Mouse (Mus musculus) erythroblast, embryonic 14.5 days (primary cell): ENCODE measurements around the gene Gstm7.

Experiments
- GATA1 ChIP-seq: IDR thresholded peaks from 2 replicates; pipeline ENCODE4 v1.6.1; 2012; ENCODE audit warnings: low read length, inconsistent platforms, mixed read lengths
- TAL1 ChIP-seq: IDR thresholded peaks from 3 replicates; pipeline ENCODE4 v1.6.1; 2012; ENCODE audit warnings: low read length, inconsistent platforms, mixed read lengths

- TF ChIP-seq TAL1, result no peak
- no peak for TF ChIP-seq GATA1
Measured at GRCm38 (mm10) chr3:107974237-107974636, 42.6 kb upstream of the Gstm7 start.
